Mouse (Mus musculus) myocyte (in vitro differentiated cells): ENCODE measurements at regions not wholly inside any gene's neighbourhood (a gene's known extent, or its start where the extent isn't known, plus 50 kb on each side); places are given as distances from the start of the nearest gene placed in this dataset.

Source experiments
- CEBPB ChIP-seq: IDR thresholded peaks from 2 replicates; pipeline ENCODE4 v1.6.1; 2011; ENCODE audit warnings: mild to moderate bottlenecking, moderate library complexity; ENCODE audit not compliant: poor library complexity, insufficient read depth, severe bottlenecking
- POLR2A ChIP-seq: IDR thresholded peaks from one replicate; pipeline ENCODE4 v1.6.1; 2011; ENCODE audit warnings: low read depth, mild to moderate bottlenecking, control low read depth, moderate library complexity; ENCODE audit not compliant: insufficient read length
- POLR2AphosphoS2 ChIP-seq: IDR thresholded peaks from one replicate; pipeline ENCODE4 v1.6.1; 2011; ENCODE audit warnings: low read depth, control low read depth; ENCODE audit not compliant: insufficient read length
- USF1 ChIP-seq: IDR thresholded peaks from one replicate; pipeline ENCODE4 v1.6.1; 2011; ENCODE audit warnings: low read depth, mild to moderate bottlenecking, control low read depth, moderate library complexity

- no peak for TF ChIP-seq CEBPB
- TF ChIP-seq USF1, result no peak
- no peak for TF ChIP-seq POLR2A
- no peak for TF ChIP-seq POLR2AphosphoS2
Observed at GRCm38 (mm10) chr2:28326682-28327081, 119.9 kb upstream of the Ppp1r26 start.
